Mouse (Mus musculus) megakaryocyte, embryonic 14.5 days (primary cell): Measurements from ENCODE around the gene Dab2ip.

Source experiments
- FLI1 ChIP-seq: IDR thresholded peaks from 2 replicates; pipeline ENCODE4 v1.6.1; 2012; ENCODE audit warnings: low read length, inconsistent platforms, mixed read lengths
- GATA1 ChIP-seq: IDR thresholded peaks from 3 replicates; pipeline ENCODE4 v1.6.1; 2012; ENCODE audit warnings: mixed read lengths, low read length, inconsistent platforms, borderline replicate concordance

- TF ChIP-seq GATA1, result no peak
- TF ChIP-seq FLI1, result no peak
Observed at GRCm38 (mm10) chr2:35588368-35588767, 30.3 kb downstream of the Dab2ip start.
